Mouse (Mus musculus) retina, embryonic 14.5 days (tissue): ENCODE measurements at regions not wholly inside any gene's neighbourhood (a gene's known extent, or its start where the extent isn't known, plus 50 kb on each side); places are given as distances from the start of the nearest gene placed in this dataset.

ENCODE experiments used
- DNase-seq: peaks from one replicate; pipeline ENCODE4 v3.0.0-alpha.2; 2015; ENCODE audit warnings: low spot score

- DNase-seq: peak; percentile 61
These were observed 1245.1 kb upstream of the Cdh6 start for GRCm38 (mm10) chr15:14418532-14418931.

- no peak for DNase-seq
These were observed 1211.9 kb upstream of the Cdh6 start for GRCm38 (mm10) chr15:14385347-14385746.

GRCm38 (mm10) chr15:14378340-14378739, 1204.9 kb upstream of the Cdh6 start:
- no peak for DNase-seq
